Mouse (Mus musculus) limb, embryonic 15.5 days (tissue): ENCODE data around the gene Zfyve26. TPM values are rescaled to one million over a fixed set of nuclear protein-coding genes. Genes with fewer than 3 reads are reported as not detected.

Experiments used
- ATAC-seq: fragments of 200-750 bp; cut with Nextera tagmentation; 2 replicates; pipeline ENCODE4 v1.8.0; 2017; ENCODE audit warnings: low read depth, moderate TSS enrichment; ENCODE audit not compliant: insufficient number of reproducible peaks, low FRiP score, low TSS enrichment
- H3K27ac ChIP-seq: fragments of 300-500 bp; sonication (generic); 2 replicates; pipeline ENCODE4 v1.5.1; 2015; ENCODE audit warnings: moderate library complexity, mild to moderate bottlenecking, inconsistent platforms
- H3K27me3 ChIP-seq: fragments of 300-500 bp; sonication (generic); 2 replicates; pipeline ENCODE4 v1.6.1; 2015; ENCODE audit warnings: inconsistent platforms
- H3K36me3 ChIP-seq: fragments of 300-500 bp; sonication (generic); 2 replicates; pipeline ENCODE4 v1.6.1; 2015; ENCODE audit warnings: inconsistent platforms
- H3K4me1 ChIP-seq: fragments of 300-500 bp; sonication (generic); 2 replicates; pipeline ENCODE4 v1.6.1; 2015; ENCODE audit warnings: inconsistent platforms
- H3K4me2 ChIP-seq: fragments of 300-500 bp; sonication (generic); 2 replicates; pipeline ENCODE4 v1.6.1; 2015; ENCODE audit warnings: mild to moderate bottlenecking, inconsistent platforms
- H3K4me3 ChIP-seq: fragments of 300-500 bp; sonication (generic); 2 replicates; pipeline ENCODE4 v1.5.1; 2015; ENCODE audit warnings: mild to moderate bottlenecking, inconsistent platforms
- H3K9ac ChIP-seq: fragments of 300-500 bp; sonication (generic); 2 replicates; pipeline ENCODE4 v1.6.1; 2015; ENCODE audit warnings: inconsistent platforms
- H3K9me3 ChIP-seq: fragments of 300-500 bp; sonication (generic); 2 replicates; pipeline ENCODE4 v1.6.1; 2016; ENCODE audit warnings: inconsistent platforms
- WGBS: fragments of 180-500 bp; shearing (Covaris S2); methylation state at CpG from one replicate; pipeline ENCODE4 v1.1.7; 2015; 5-methylcytosine and 5-hydroxymethylcytosine counted together
- polyA plus RNA-seq: library from polyadenylated mRNA; unstranded; fragments of >200 nt; fragmentation: Nextera tagmentation; extraction: Ambion mirVana; gene quantifications from 2 replicates; pipeline ENCODE4 v1.2.1, GENCODE M21; 2015

The Zfyve26 gene
- polyA plus RNA-seq, 1 experiment from 2014 or later = 12.0 TPM

- no peak overlapping the region for H3K4me2 ChIP-seq
- H3K9me3 ChIP-seq = no peaks in the 10 kb centered on the region
- ATAC-seq = no peak
- WGBS = 74% methylated on average over 4 of the region's 4 CpGs
- H3K4me1 ChIP-seq = no peaks in the 10 kb centered on the region
- H3K4me3 ChIP-seq = no peak overlapping the region
- H3K27me3 ChIP-seq = no peaks in the 10 kb centered on the region
- no peaks in the 10 kb centered on the region for H3K36me3 ChIP-seq
- no peak overlapping the region for H3K27ac ChIP-seq
- H3K9ac ChIP-seq = no peak overlapping the region
Observed at GRCm38 (mm10) chr12:79313721-79314120, 17.6 kb upstream of the Zfyve26 start.

GRCm38 (mm10) chr12:79306013-79306412, 9.9 kb upstream of the Zfyve26 start:
- Histone ChIP-seq H3K4me2 (no peak overlapping the region), H3K27ac (no peak overlapping the region), H3K4me1 (no peaks in the 10 kb centered on the region), H3K9me3 (no peaks in the 10 kb centered on the region), H3K36me3 (no peaks in the 10 kb centered on the region), H3K4me3 (no peak overlapping the region), H3K9ac (no peak overlapping the region), H3K27me3 (no peaks in the 10 kb centered on the region)
- WGBS = 67% methylated on average over 4 of the region's 4 CpGs
- no peak for ATAC-seq

GRCm38 (mm10) chr12:79305131-79305530, 9.0 kb upstream of the Zfyve26 start:
- Histone ChIP-seq H3K4me2 (no peak overlapping the region), H3K27me3 (no peaks in the 10 kb centered on the region), H3K27ac (no peak overlapping the region), H3K9me3 (no peaks in the 10 kb centered on the region), H3K9ac (no peak overlapping the region), H3K4me3 (no peak overlapping the region), H3K4me1 (no peaks in the 10 kb centered on the region), H3K36me3 (no peaks in the 10 kb centered on the region)
- no peak for ATAC-seq
- 70% methylated on average over 1 of the region's 1 CpGs for WGBS

- no peak overlapping the region for H3K4me2 ChIP-seq
- no peak for ATAC-seq
Observed at GRCm38 (mm10) chr12:79301802-79302201, 5.7 kb upstream of the Zfyve26 start.

GRCm38 (mm10) chr12:79297884-79298636, 2.0 kb upstream of the Zfyve26 start:
- H3K27me3 ChIP-seq = no peaks in the 10 kb centered on the region
- peaks cover 6% of the 10 kb centered on the region; the same call in 1 of the 2 replicates for H3K36me3 ChIP-seq
- H3K4me2 ChIP-seq = peak overlapping the region; percentile 73
- peaks cover 14% of the 10 kb centered on the region for H3K4me1 ChIP-seq
- WGBS = 15% methylated on average over 15 of the region's 15 CpGs
- H3K9me3 ChIP-seq = no peaks in the 10 kb centered on the region
- no peak for ATAC-seq
- peak overlapping the region; percentile 23; the same call in 1 of the 2 replicates for H3K9ac ChIP-seq
- H3K27ac ChIP-seq = no peak overlapping the region
- H3K4me3 ChIP-seq = peak overlapping the region; percentile 71

More at GRCm38 (mm10) chr12:79301802-79302201, 5.7 kb upstream of the Zfyve26 start:
- Histone ChIP-seq H3K27ac (no peak overlapping the region), H3K4me1 (peaks cover 7% of the 10 kb centered on the region; the same call in 1 of the 2 replicates), H3K27me3 (no peaks in the 10 kb centered on the region), H3K36me3 (no peaks in the 10 kb centered on the region), H3K4me3 (no peak overlapping the region), H3K9me3 (no peaks in the 10 kb centered on the region), H3K9ac (no peak overlapping the region)
- 72% methylated on average over 9 of the region's 9 CpGs for WGBS

GRCm38 (mm10) chr12:79297121-79297576, 1.0 kb upstream of the Zfyve26 start, which contains the start of gene Rad51b:
Rad51b (plus strand) TSS chr12:79297282.
- under 1% methylated on average over 21 of the region's 21 CpGs for WGBS
- Histone ChIP-seq H3K27me3 (no peaks in the 10 kb centered on the region), H3K36me3 (peaks cover 8% of the 10 kb centered on the region; the same call in 1 of the 2 replicates), H3K4me3 (peak within 1 kb of the TSS; percentile 71), H3K4me1 (peaks cover 14% of the 10 kb centered on the region), H3K4me2 (peak within 1 kb of the TSS; percentile 73), H3K27ac (peak within 1 kb of the TSS; percentile 84), H3K9me3 (no peaks in the 10 kb centered on the region), H3K9ac (peak within 1 kb of the TSS; percentile 56)
- peak; percentile 81 for ATAC-seq

GRCm38 (mm10) chr12:79292874-79293273, 3.2 kb downstream of the Zfyve26 start:
- ATAC-seq = no peak
- Histone ChIP-seq H3K4me2 (no peak overlapping the region), H3K9ac (no peak overlapping the region), H3K9me3 (no peaks in the 10 kb centered on the region), H3K4me3 (no peak overlapping the region), H3K4me1 (peaks cover 13% of the 10 kb centered on the region), H3K27ac (no peak overlapping the region), H3K27me3 (no peaks in the 10 kb centered on the region), H3K36me3 (peaks cover 35% of the 10 kb centered on the region)
- 76% methylated on average over 6 of the region's 6 CpGs for WGBS

GRCm38 (mm10) chr12:79282595-79282994, 13.5 kb downstream of the Zfyve26 start:
- no peaks in the 10 kb centered on the region for H3K9me3 ChIP-seq
- no peaks in the 10 kb centered on the region for H3K4me1 ChIP-seq
- no peaks in the 10 kb centered on the region for H3K27me3 ChIP-seq
- no peak overlapping the region for H3K9ac ChIP-seq
- H3K36me3 ChIP-seq = peaks cover 92% of the 10 kb centered on the region
- H3K4me3 ChIP-seq = no peak overlapping the region
- ATAC-seq = no peak
- no peak overlapping the region for H3K27ac ChIP-seq
- H3K4me2 ChIP-seq = no peak overlapping the region
- WGBS = 88% methylated on average over 8 of the region's 8 CpGs

GRCm38 (mm10) chr12:79279513-79280115, 16.5 kb downstream of the Zfyve26 start:
- H3K4me3 ChIP-seq = no peak overlapping the region
- no peaks in the 10 kb centered on the region for H3K9me3 ChIP-seq
- H3K4me1 ChIP-seq = no peaks in the 10 kb centered on the region
- 81% methylated on average over 13 of the region's 13 CpGs for WGBS
- ATAC-seq = no peak
- no peak overlapping the region for H3K4me2 ChIP-seq
- H3K36me3 ChIP-seq = peaks cover 93% of the 10 kb centered on the region
- no peak overlapping the region for H3K9ac ChIP-seq
- H3K27ac ChIP-seq = no peak overlapping the region
- H3K27me3 ChIP-seq = no peaks in the 10 kb centered on the region

GRCm38 (mm10) chr12:79272604-79273003, 23.5 kb downstream of the Zfyve26 start:
- H3K4me2 ChIP-seq = no peak overlapping the region
- no peak for ATAC-seq
- no peak overlapping the region for H3K9ac ChIP-seq
- H3K4me3 ChIP-seq = no peak overlapping the region
- H3K4me1 ChIP-seq = no peaks in the 10 kb centered on the region
- H3K27ac ChIP-seq = no peak overlapping the region
- H3K9me3 ChIP-seq = no peaks in the 10 kb centered on the region
- no peaks in the 10 kb centered on the region for H3K27me3 ChIP-seq
- 82% methylated on average over 4 of the region's 4 CpGs for WGBS
- peaks cover 96% of the 10 kb centered on the region for H3K36me3 ChIP-seq

GRCm38 (mm10) chr12:79261035-79261434, 35.1 kb downstream of the Zfyve26 start:
- H3K4me2 ChIP-seq = no peak overlapping the region
- ATAC-seq = no peak
- no peak overlapping the region for H3K27ac ChIP-seq
- no peaks in the 10 kb centered on the region for H3K9me3 ChIP-seq
- H3K27me3 ChIP-seq = no peaks in the 10 kb centered on the region
- no peaks in the 10 kb centered on the region for H3K4me1 ChIP-seq
- H3K36me3 ChIP-seq = peaks cover 70% of the 10 kb centered on the region
- 56% methylated on average over 5 of the region's 5 CpGs for WGBS
- H3K4me3 ChIP-seq = no peak overlapping the region
- H3K9ac ChIP-seq = no peak overlapping the region

- Histone ChIP-seq H3K36me3 (peaks cover 67% of the 10 kb centered on the region), H3K4me2 (no peak overlapping the region), H3K4me3 (no peak overlapping the region), H3K27ac (no peak overlapping the region), H3K9ac (no peak overlapping the region), H3K27me3 (no peaks in the 10 kb centered on the region), H3K4me1 (no peaks in the 10 kb centered on the region), H3K9me3 (no peaks in the 10 kb centered on the region)
- ATAC-seq = no peak
- WGBS = 94% methylated on average over 2 of the region's 2 CpGs
Observed at GRCm38 (mm10) chr12:79260154-79260553, 36.0 kb downstream of the Zfyve26 start.
